Mouse (Mus musculus): ENCODE data around the gene 6030445D17Rik. TPM values are rescaled to one million over a fixed set of nuclear protein-coding genes. Genes with fewer than 3 reads are reported as not detected.

Gene 6030445D17Rik
- under 1 TPM; 0.41 to 0.79 TPM for total RNA-seq (2021)
- long read RNA-seq, experiment 1: 0 reads
- long read RNA-seq, experiment 2: 0 reads

DNA sequence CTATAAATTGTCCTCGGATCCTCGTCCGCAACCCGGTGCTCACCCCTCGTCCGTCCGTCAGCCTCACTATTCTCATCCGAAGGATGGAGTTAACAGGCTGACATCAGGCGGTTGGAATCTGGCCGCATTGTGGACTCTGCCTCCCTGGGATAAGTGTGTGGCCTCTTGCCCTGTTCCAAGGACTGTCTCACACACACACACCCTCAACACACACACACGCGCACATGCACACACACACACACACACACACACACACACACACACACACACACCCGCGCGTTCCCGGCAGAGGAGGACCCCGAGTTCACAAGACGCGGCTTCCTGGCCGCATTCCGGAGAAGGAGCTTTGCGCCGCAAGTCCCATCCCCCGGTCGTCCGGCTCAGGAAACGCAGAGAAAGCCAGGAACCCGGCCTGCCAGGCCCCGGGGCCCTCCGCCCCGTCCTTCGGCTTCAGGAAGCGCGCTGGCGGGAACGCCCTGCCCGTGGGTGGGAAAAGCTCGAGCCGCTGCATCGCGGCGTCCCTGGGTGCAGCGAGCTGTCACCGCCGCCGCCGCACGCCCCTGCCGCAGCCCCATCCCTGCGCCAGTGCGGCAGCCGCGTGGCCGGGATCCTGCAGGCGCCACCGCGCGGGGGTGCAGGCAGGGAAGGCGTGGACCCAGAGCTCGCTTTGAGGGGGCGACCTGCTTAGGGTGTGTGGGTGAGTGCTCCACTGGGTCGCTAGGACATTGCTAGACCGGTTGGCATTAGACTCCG, at the start of gene 6030445D17Rik:
Gene 6030445D17Rik (plus strand): TSS at position 165 of the 753 bp plus-strand sequence.
- peak; percentile 88 for DNase-seq
- intact Hi-C loops (cut with DNase I): no loop called here

DNA sequence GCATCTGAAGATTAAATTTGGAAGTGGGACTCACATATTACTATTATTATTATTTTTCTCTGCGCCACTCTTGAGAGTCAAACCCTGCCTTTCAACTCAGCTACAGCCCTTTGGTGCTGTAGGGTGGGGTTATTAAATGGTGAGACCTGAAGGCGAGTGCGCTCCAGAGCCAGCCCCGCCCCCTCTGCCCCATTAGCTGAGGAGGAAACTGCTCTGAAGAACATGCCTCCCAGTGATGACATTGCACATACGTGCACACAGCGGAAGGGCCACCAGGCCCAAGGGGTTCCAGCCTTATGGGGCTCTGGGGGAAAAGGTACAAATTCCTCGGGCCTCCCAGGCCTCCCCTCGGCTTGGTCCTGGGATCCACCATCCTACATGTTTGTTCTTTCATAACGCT, 46.6 kb upstream of the 6030445D17Rik start:
- intact Hi-C loops (cut with DNase I): no loop called here
- no peak for DNase-seq

DNA sequence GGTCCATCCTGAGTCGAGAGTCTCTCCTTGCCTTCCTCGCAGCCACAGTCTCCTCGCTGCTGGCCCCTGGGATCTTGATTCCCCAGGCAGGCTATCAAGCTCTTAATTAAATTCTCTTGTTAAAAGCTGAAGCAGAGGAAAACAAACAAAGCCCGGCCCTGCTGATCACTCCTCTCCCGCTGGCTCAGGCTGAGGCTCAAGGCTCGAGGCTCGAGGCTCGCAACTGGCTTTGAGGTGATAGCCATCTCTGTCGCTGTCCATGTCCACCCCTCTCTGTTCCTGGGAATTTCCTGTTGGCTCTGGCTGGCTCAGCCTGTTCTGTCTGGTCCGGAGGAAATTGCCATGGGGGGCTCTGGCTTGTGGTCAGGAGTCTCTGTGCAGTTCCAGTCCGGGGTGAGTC, 43.1 kb upstream of the 6030445D17Rik start:
- intact Hi-C loops (cut with DNase I): no loop called here
- no peak for DNase-seq

DNA sequence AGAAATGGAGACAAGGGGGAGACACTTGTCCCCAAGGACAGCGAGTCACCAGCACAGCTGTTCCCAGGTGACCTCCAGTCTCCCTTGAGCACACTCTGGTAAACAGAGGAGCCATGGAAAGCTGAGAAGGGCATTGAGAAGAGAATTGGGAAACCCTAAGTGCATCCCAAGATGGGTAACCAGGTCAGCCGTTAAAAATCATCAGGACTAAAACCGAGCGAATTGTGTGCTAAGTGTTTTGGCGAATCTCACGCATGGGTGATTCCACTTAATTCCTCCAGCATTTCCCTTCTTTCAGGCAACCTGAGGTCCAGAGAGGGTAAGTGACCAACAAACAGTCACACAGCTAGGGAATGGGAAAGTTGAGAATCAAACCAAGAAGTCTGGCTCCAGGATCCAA, 42.7 kb upstream of the 6030445D17Rik start:
- DNase-seq: no peak
- intact Hi-C loops (cut with DNase I): no loop called here

DNA sequence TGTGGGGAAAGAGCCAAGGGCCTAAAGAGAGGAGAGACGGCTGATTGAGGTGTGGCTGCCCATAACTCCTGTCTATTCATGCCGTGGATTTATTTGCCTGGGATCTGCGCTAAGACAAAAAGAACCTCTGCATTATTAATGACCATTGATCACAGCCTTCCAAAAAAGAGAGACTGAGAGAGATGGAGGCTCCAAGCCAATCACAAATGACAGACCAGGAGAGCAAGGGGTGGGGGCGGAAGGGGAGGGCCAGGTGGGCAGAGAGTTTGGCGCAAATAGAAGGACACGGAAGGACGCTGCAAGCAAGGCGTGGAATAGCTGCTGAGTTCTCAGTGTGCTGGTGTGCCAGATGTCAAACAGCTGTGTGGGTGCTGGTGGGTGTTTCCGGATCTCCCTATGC, 38.8 kb upstream of the 6030445D17Rik start, which contains the start of gene Htr1d:
Gene Htr1d (plus strand): TSS at position 301 of the 400 bp plus-strand sequence.
- intact Hi-C loops (cut with DNase I): no loop called here
- DNase-seq: no peak

DNA sequence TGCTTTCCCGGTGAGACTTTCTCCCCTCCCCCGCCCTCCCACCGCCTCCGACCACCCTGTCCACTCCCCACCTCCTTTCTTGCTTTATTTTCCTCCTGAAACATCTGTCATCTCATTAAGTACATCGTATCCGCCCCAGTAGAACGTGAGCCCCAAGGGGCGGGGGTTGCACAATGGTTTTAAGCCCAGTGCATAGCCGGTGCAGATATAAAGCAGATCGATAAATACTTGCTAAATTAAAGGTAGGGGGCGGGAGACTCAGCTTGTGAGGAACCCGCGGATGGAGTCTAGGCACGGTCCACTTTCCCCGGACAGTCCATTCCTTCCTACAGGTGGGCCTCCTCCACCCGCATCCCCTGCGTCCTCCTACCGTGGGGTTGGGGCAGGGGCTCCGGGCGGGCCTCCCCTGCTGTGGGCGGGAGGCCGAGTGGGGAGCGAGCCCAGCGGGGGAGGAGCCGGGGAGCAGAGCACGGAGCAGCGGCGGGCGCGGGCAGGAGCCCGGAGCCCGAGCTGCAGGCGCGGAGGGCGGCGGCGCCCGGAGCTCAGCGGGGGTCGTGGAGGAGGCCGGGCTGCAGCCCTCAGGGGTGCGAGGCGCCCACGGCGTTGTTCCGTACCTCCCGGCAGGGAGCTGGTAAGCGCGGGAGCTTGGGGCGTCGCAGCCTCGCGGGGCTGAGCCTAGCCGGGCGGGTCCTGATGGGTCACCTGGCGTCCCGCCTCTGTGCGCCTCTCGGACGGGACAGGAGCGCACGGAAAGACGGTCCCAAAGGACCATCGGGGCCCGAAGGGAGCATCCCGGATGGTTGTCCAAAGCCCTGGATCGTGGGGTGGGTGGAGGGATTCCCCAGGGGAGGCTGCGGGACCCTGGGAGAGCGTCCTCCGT, 37.7 kb upstream of the 6030445D17Rik start:
- DNase-seq: peak; percentile 13 to 25
- intact Hi-C loops (cut with DNase I): no loop called here

DNA sequence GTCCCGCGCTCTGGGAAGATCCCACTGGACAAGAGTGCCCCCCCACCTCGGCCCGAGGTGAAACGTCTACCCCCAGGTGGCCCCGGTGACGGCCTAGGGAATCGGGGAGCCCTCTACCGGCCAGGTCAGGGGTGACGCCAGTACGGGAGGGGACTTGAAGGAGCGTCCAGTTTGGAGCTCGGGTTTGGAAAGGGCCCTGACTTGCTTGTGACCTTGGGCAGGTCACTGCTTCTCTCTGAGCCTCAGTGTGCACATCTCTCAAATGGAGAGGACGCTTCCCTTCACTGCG, 37.1 kb upstream of the 6030445D17Rik start:
- peak in 1 of 2 experiments; percentile 15 for DNase-seq
- intact Hi-C loops (cut with DNase I): no loop called here

DNA sequence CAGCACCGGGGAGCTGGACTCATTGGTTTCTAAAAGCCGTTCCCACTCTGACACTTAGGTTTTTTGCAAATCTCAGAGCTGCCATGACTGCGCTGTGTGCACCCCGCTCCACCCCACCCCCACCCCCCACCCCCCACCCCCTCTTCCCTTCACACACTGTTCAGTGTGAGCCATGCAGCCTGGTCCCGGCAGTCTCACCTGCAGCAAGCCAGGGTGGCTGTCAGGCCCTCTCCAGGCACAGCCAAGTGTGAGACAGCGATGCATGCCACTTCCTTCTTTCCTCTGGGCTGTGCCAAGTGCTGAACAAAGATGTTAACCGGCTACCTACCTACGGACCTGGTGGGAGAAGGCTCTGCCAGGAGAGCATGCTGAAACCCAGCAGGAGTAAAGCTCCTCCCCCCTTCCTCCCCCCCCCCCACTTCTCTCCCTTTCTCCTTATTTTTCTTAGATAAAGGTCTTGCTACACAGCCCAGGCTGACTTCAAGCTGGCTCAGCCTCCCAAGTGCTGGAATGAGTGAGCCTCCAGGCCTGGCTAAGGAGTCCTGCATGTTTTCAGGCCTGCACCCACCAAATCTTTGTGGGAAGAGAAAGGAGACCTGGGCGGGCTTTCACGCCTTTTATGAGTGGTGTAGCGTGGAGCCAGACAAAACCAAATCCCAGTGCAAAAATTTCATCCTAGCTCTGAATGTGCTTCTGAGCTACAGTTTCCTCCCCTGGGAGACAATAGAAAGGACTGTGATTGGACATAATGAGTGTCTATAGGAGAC, 31.3 kb upstream of the 6030445D17Rik start:
- DNase-seq: peak in 1 of 2 experiments; percentile 33
- intact Hi-C loops (cut with DNase I): loop anchor here (5.0 kb wide), 1 partner anchor 192 kb away; the partner anchor contains the start of gene Lactbl1

DNA sequence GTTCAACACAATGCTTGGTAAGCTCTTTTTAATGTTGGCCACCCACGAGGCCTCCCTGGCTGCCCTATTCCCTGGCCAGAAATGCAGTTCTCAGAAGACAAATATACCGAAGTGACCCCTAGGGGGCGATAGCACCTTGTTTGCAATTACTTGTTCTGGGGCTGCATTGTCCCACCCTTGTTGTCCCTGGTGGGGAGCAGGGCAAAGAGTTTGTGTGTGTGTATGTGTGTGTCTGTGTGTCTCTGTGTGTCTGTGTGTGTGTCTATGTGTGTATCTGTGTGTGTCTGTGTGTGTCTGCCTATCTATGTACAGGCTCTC, 30.7 kb upstream of the 6030445D17Rik start:
- DNase-seq: peak; percentile 55 to 75
- intact Hi-C loops (cut with DNase I): loop anchor here (5.0 kb wide), 1 partner anchor 191 kb away; the partner anchor contains the start of gene Lactbl1

DNA sequence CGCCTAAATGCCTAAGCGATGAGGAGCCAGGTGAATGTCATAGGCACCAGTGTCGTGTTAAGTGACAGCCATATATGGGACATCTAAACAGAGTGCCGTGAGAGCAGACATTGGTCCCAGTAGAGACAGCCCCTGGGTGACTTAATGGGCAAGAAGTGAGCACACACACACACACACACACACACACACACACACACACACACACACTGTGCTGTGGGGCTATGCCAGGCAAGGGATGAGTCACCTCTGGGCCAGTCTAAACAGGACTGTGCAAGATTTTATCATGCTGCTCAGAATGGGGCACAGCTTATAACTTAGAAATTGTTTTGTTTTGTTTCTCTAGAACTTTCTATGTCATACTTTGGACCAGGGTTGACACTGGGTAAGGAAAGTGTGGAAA, 28.0 kb upstream of the 6030445D17Rik start:
- intact Hi-C loops (cut with DNase I): loop anchor here (5.0 kb wide), 1 partner anchor 188 kb away; the partner anchor contains the start of gene Lactbl1
- no peak for DNase-seq

DNA sequence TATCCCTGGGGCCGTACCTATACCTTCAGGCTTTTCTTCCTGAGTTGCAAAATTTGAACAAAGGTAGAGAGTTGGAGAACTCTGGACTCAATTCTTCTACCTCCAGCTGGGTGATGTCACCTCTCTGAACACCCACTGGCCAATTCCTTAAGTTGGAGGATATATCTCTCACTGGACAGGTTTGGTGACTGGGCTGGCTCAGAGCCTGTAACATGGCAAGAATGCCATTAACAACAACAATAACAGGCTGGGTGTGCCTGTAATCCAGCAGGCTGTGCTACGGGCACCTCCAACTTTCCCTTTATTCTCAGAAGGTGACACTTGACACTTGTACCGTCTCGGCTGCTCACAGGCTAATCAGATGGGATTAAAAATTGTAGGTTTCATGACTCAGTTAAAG, 22.9 kb upstream of the 6030445D17Rik start:
- intact Hi-C loops (cut with DNase I): no loop called here
- DNase-seq: no peak

DNA sequence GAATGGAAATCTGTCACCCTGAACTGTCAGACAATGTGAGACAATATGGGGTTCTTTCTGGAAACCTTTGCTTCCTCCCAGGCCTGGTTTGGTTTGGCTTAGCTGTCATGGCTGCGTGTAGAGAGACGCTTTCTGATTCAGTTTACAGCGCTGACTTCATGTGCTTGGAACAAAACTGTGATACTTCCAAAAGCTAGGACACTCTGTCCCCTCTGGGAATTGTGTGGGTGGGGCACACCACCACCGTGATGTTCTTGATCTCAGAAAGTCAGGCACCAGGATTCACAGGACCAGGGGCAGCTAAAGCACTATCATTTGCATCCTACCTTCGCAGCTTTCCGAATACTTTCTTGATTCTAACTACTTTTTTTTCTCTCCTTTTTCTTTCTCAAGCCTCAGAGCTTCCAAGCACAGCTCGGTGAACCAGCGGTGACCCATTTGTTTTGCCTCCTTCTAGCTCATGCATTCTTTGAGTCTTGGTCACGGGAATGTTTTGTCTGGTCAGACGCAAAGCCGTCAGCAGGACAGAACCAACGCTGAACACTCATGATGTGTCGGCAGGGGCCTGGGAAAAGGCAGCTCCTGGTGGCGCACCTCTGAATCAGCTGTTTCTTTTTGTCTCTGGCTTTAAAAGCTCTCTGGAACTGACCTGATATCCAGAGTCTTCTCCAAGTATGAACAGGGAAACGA, 20.6 kb upstream of the 6030445D17Rik start:
- no peak for DNase-seq
- intact Hi-C loops (cut with DNase I): no loop called here

DNA sequence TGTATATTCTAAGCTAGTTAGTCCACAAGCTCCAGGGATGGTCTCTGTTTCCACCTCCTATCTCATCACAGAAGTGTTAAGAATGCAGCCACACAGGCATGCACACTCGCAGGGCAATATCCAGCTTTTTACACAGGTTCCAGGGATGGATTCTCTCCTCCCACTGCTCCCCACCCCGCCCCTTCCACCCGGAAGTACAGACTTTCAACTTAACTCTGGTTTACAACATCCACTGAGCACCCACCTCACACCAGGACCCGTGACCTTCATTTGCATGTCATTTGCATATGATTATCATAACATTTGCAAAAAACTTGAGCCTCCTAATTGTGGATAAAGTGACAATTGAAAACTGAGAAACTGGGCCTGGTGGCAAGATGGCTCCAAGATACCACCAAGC, 17.5 kb upstream of the 6030445D17Rik start:
- intact Hi-C loops (cut with DNase I): no loop called here
- no peak for DNase-seq

DNA sequence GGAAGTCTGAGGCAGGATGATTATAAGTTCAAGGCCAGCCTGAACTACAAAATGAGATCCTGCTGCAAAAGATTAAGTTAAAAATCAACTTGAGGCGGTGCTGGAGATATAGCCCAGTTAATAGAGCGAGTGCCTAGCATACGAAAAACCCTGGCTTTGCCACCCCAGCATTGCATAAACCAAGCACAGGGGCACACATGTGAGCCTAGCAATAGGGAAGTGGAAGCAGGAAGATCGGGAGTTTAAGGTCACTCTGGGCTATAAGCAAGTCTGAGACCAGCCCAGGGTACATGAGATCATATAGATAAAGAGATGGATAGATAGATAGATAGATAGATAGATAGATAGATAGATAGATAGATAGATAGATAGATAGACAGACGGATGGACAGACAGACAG, 12.3 kb upstream of the 6030445D17Rik start:
- DNase-seq: no peak
- intact Hi-C loops (cut with DNase I): loop anchor here (5.0 kb wide), 1 partner anchor 82 kb away; no protein-coding TSS in a partner anchor

DNA sequence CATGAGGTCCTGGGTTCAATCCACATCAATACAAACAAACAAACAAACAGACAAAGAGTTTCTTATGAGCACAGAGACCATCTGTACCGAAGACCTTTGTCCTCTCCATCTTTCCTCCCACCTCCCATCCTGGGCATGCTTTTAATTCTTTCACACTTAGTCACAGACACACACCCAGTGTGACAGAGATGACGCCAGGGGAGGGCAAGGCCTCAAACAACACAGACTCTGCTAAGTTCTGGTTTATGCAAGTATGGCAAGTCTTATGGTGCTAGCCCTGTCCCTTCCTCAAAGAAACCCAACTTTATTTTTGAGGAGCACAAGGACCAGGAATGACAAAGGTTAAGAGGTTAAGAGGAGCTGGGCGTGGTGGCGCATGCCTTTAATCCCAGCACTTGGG, 11.8 kb upstream of the 6030445D17Rik start:
- DNase-seq: no peak
- intact Hi-C loops (cut with DNase I): loop anchor here (5.0 kb wide), 1 partner anchor 83 kb away; no protein-coding TSS in a partner anchor

DNA sequence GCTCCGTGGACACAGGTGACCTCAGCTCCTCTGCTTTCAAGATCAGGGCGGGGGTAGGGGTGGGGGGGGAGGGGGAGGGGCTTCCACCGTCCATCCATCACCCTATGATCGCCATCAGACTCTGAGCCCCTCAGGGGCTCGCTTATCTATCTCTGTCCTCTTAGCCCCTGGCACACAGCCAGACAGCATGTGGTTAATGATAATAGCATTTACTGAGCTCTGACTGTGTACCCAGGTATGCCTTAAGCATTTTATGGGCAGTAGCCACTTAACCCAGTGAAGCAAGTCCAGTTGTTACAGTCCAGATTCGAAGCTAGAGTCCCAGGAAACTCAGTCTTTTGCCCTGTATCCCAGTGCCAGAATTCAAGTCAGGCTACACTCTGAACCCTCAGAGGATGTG, 10.5 kb upstream of the 6030445D17Rik start:
- intact Hi-C loops (cut with DNase I): loop anchor here (5.0 kb wide), 1 partner anchor 84 kb away; no protein-coding TSS in a partner anchor

DNA sequence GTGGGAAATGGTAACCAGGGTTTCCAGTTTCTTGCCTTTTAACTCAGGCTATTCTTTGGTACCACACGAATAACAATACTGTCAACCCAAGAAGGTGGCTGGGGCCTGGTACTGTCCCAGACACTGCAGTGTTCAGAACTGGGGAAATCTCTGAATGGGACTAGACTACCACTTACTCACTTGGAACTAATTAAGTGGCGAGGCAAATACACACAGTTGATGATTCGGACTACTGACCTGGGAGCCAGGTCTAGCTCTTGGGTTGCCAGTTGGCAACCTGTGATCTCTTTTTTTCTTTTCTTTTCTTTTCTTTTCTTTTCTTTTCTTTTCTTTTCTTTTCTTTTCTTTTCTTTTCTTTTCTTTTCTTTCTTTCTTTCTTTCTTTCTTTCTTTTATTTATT, 9.8 kb upstream of the 6030445D17Rik start:
- no peak for DNase-seq
- intact Hi-C loops (cut with DNase I): loop anchor here (5.0 kb wide), 1 partner anchor 85 kb away; no protein-coding TSS in a partner anchor

More for the DNA sequence above, 10.5 kb upstream of the 6030445D17Rik start:
- no peak for DNase-seq

DNA sequence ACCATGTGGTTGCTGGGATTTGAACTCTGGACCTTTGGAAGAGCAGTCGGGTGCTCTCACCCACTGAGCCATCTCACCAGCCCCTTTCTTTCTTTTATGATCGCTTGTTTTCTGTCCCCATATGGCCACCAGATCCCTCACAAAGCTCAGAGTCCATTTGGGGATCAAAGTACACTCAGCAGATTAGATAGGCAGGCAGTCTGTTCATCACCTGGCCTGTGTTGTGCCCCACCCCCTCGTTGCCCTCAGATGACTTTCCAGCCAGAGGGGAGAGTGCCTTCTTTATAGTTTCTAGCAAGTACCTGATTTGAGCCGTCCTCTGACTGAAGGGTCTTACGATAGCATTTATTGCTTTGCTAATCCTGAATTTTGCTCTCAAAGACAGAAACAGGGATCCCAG, 9.3 kb upstream of the 6030445D17Rik start:
- no peak for DNase-seq

DNA sequence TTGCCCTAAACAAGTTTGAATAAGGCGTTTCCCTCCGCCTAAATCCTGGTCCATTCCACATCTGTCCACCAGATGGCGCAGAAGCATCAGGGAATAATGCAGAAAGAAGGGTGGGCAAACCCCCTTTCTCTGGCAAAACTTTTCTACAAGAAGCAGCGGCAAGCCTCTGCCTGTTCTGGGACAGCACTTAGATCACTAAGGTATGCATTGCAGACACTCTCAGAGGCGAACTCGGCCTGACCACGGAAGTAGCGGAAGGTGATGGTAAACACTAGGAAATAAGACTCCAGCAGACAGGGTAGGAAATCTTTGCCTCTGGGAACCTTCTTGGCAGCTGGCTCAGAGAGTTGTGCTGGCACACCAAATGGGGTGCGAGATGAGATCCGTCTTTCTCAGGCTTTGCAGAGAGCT, 7.2 kb upstream of the 6030445D17Rik start:
- DNase-seq: peak; percentile 81 to 92
- intact Hi-C loops (cut with DNase I): loop anchor here (1.0 to 5.0 kb wide), 4 partner anchors 71 to 166 kb away; partner anchors contain the start of gene Kdm1a

More for the DNA sequence above, 9.3 kb upstream of the 6030445D17Rik start:
- intact Hi-C loops (cut with DNase I): loop anchor here (5.0 kb wide), 1 partner anchor 85 kb away; no protein-coding TSS in a partner anchor
